Mouse (Mus musculus) lung, postnatal 0 days (tissue): ENCODE results near the gene Col12a1. TPM values are rescaled to one million over a fixed set of nuclear protein-coding genes. Genes with fewer than 3 reads are reported as not detected.

Source experiments
- ATAC-seq: fragments of 200-750 bp; cut with Nextera tagmentation; 2 replicates; pipeline ENCODE4 v1.8.0; 2017; ENCODE audit warnings: moderate library complexity
- DNase-seq: peaks from one replicate; pipeline ENCODE4 v3.0.0-alpha.2; 2016; ENCODE audit warnings: low spot score
- H3K27ac ChIP-seq: fragments of 300-500 bp; sonication (generic); 2 replicates; pipeline ENCODE4 v1.5.1; 2014; ENCODE audit warnings: antibody characterized with exemption, mild to moderate bottlenecking, low read length, mixed read lengths
- H3K27me3 ChIP-seq: fragments of 300-500 bp; sonication (generic); replicated peaks from 2 replicates; pipeline ENCODE4 v1.6.1; 2014; ENCODE audit warnings: low read length, mixed read lengths; ENCODE audit not compliant: insufficient read depth
- H3K36me3 ChIP-seq: fragments of 300-500 bp; sonication (generic); 2 replicates; pipeline ENCODE4 v1.6.1; 2014; ENCODE audit warnings: low read length, mixed read lengths; ENCODE audit not compliant: insufficient read depth
- H3K4me1 ChIP-seq: fragments of 300-500 bp; sonication (generic); 2 replicates; pipeline ENCODE4 v1.6.1; 2014; ENCODE audit warnings: antibody characterized with exemption, low read depth, low read length, mixed read lengths; ENCODE audit not compliant: insufficient read depth
- H3K4me2 ChIP-seq: fragments of 300-500 bp; sonication (generic); replicated peaks from 2 replicates; pipeline ENCODE4 v1.6.1; 2014; ENCODE audit warnings: low read depth, mild to moderate bottlenecking, low read length, moderate library complexity, mixed read lengths
- H3K4me3 ChIP-seq: fragments of 300-500 bp; sonication (generic); 2 replicates; pipeline ENCODE4 v1.5.1; 2014; ENCODE audit warnings: low read depth, low read length
- H3K9ac ChIP-seq: fragments of 300-500 bp; sonication (generic); replicated peaks from 2 replicates; pipeline ENCODE4 v1.6.1; 2014; ENCODE audit warnings: low read depth, mild to moderate bottlenecking
- H3K9me3 ChIP-seq: fragments of 300-500 bp; sonication (generic); 2 replicates; pipeline ENCODE4 v1.6.1; 2016; ENCODE audit warnings: low read length, mixed read lengths
- CTCF ChIP-seq: IDR thresholded peaks from 2 replicates; pipeline ENCODE4 v1.5.1; 2016; ENCODE audit warnings: antibody characterized with exemption, mild to moderate bottlenecking
- EP300 ChIP-seq: IDR thresholded peaks from 2 replicates; pipeline ENCODE4 v1.6.1; 2016; ENCODE audit warnings: antibody characterized with exemption, mild to moderate bottlenecking, control low read depth
- WGBS: fragments of 180-500 bp; shearing (Covaris S2); extraction: QIAGEN DNeasy Blood & Tissue Kit; methylation state at CpG from one replicate; pipeline ENCODE4 v1.1.7; 2014; 5-methylcytosine and 5-hydroxymethylcytosine counted together
- polyA plus RNA-seq: library from polyadenylated mRNA; unstranded; fragments of >200 nt; fragmentation: Nextera tagmentation; extraction: Ambion mirVana; gene quantifications from 2 replicates; pipeline ENCODE4 v1.2.1, GENCODE M21; 2015

Col12a1 gene
- polyA plus RNA-seq, 1 experiment from 2014 or later = 11.5 TPM

DNA sequence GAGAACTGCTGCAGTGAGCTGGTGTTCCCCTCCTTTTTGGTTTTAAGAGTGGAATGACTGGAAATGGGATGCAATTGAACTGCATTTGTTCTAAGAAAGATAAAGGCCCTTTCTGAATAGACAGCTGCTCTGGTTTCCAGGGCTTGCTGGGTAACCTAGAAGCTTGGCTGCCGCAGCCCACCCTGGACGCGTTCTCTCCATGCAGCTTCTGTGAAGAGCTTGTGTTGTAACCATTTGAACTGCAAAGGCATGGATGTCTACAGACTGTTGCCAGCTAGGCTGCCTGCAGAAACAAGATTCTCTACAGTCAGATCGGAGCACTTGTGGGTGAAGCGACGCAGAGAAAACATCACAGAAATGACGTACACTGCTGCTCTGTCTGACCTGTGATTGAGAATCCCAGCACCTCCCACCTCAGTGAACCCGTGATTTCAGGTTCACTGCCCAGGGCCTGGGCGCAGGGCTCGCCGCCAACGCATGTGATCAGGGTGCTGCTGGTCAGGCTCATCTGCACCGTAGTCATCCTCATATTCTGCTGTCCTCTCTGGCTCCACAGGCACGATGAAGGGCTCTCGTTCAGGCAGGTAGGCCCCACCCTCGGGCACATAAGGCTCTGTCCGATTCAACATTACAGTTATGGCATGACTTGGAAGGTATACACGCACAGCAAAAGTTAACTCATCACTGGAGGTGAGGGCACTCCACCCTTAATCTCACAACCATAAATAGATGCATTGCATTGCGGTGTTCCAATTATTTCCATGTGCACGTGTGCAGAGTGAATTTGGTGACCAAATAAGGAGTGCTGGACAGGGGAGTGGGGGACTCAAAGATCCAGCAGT lies 119.0 kb downstream of the Col12a1 start:
- WGBS = 80% methylated on average over 20 of the region's 20 CpGs
- no peaks in the 10 kb centered on the region for H3K36me3 ChIP-seq
- no peaks in the 10 kb centered on the region for H3K27me3 ChIP-seq
- DNase-seq (no peak), ATAC-seq (no peak)
- no peak for TF ChIP-seq CTCF
- TF ChIP-seq EP300 = no peak
- no peak overlapping the region for H3K4me2 ChIP-seq
- no peaks in the 10 kb centered on the region for H3K9me3 ChIP-seq
- H3K27ac ChIP-seq = no peak overlapping the region
- no peaks in the 10 kb centered on the region for H3K4me1 ChIP-seq
- H3K9ac ChIP-seq = no peak overlapping the region
- no peak overlapping the region for H3K4me3 ChIP-seq

DNA sequence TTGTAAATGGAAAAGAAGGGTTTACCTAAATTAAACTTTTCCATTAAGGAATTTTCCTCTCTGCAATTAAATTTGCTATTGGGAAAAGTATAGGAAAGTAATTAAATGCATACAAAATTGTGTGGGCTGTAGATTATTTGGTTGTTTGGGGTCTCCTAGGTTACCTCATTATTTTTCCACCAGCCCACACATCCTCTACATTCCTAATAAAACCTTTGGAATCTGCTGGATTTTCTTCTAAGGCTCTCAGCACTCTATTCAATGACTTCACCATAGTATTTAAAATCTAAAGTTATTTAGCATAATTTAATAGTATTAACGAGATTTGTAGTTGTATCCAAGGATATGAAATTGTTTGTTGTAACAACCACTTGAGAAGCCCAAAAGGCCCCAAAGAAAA lies 120.1 kb downstream of the Col12a1 start:
- DNase-seq (no peak), ATAC-seq (no peak)
- Histone ChIP-seq H3K4me2 (no peak overlapping the region), H3K27ac (no peak overlapping the region), H3K4me1 (no peaks in the 10 kb centered on the region), H3K36me3 (no peaks in the 10 kb centered on the region), H3K9ac (no peak overlapping the region), H3K9me3 (no peaks in the 10 kb centered on the region), H3K27me3 (no peaks in the 10 kb centered on the region), H3K4me3 (no peak overlapping the region)
- WGBS = 67% methylated on average over 1 of the region's 1 CpGs
- TF ChIP-seq EP300 (no peak), CTCF (no peak)

DNA sequence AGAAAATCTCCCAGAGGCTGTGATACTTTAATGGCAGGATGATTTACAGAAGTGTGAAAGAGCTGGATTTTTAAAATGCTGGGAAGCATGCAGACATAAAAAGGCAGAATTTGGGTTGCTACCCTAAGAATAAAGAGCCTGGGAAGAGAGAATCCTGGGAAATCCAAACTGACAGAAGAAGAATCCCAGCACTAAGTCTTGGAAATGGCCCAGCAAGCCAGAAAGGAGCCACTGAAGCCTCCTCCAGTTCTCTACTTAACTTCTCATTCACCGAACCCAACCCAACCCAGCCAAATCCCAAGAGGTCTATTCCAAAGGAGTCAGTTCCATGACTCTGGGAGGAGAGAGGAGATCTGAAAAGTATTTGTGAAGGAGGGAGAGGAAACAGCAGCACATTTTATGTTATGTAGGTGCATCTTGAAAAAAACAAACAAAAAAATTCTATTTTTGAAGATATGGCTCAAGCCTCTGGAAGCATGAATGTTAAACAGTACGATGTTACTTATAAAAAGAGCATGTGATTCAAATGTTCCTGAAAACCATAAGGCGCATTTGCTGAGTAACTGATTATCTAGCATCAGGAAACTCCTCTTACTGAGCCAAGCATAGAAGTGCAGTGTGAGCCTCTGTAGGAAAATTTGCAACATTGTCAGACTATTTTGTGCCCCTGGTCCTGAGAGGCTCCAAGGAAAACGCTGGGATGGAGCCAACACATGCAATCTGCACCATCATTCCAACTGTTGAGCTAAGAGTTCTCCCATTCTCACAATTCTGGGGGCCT lies 132.0 kb downstream of the Col12a1 start:
- Histone ChIP-seq H3K9ac (no peak overlapping the region), H3K4me3 (no peak overlapping the region), H3K27ac (no peak overlapping the region), H3K27me3 (no peaks in the 10 kb centered on the region), H3K9me3 (no peaks in the 10 kb centered on the region), H3K4me2 (no peak overlapping the region), H3K36me3 (no peaks in the 10 kb centered on the region), H3K4me1 (no peaks in the 10 kb centered on the region)
- no peak for TF ChIP-seq EP300
- no peak for TF ChIP-seq CTCF
- no peak for DNase-seq
- 78% methylated on average over 4 of the region's 4 CpGs for WGBS
- ATAC-seq = no peak

DNA sequence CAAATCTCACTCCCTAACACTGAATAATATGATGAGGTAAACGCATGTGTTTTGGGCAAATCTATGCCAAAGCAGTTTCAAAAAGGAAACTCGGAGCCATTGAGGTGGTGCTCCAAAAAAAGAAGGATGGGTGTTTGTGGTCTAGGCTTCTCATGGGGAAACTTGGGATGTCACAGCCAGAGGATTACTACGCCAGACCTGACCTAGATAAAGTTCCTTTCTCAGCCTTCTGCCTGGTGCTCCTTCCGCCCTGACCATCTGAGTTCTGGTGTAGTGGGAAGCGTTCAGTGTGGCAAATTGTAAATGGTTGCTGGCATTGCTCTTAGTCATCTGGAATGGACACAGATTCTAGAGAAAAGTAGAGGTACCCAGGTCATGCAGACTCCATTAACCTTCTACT lies 151.8 kb downstream of the Col12a1 start:
- ATAC-seq = no peak
- H3K4me3 ChIP-seq = no peak overlapping the region
- no peak overlapping the region for H3K4me2 ChIP-seq
- 85% methylated on average over 5 of the region's 5 CpGs for WGBS
- H3K9ac ChIP-seq = no peak overlapping the region
- no peak for DNase-seq
- TF ChIP-seq CTCF (no peak), EP300 (no peak)
- H3K36me3 ChIP-seq = no peaks in the 10 kb centered on the region
- no peaks in the 10 kb centered on the region for H3K9me3 ChIP-seq
- no peaks in the 10 kb centered on the region for H3K27me3 ChIP-seq
- no peak overlapping the region for H3K27ac ChIP-seq
- H3K4me1 ChIP-seq = no peaks in the 10 kb centered on the region

DNA sequence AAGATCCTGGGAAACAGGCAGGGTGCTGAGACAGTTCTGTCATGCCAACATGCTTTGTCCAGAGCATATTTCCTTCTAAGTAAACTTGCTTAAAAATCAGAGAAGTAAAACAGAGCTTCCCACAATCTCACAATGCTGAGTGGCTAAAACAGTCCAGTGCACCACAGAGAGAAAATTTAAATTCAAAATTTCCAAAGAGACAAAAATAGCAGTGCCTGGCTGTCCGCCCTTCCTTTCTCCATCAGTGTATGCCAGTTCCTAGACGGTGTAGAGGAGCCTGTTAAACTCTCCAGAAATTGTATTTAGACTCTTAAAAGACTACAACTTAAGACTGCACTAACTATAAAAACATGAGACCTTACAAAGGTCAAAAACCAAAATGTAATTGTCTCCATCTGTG lies 165.3 kb downstream of the Col12a1 start:
- no peak for DNase-seq
- Histone ChIP-seq H3K27me3 (no peaks in the 10 kb centered on the region), H3K36me3 (no peaks in the 10 kb centered on the region), H3K27ac (no peak overlapping the region), H3K4me1 (no peaks in the 10 kb centered on the region), H3K9me3 (no peaks in the 10 kb centered on the region), H3K4me3 (no peak overlapping the region), H3K4me2 (no peak overlapping the region), H3K9ac (no peak overlapping the region)
- WGBS = 70% methylated on average over 2 of the region's 2 CpGs
- TF ChIP-seq EP300 (no peak), CTCF (no peak)
- no peak for ATAC-seq

Other genes starting within 250 kb of the Col12a1 start
- gene Cox7a2, start 41.0 kb upstream of the Col12a1 start, polyA plus RNA-seq = 593 and 634 TPM in 2 replicates
- gene Tmem30a, start 74.7 kb upstream of the Col12a1 start, polyA plus RNA-seq = 129 and 140 TPM in 2 replicates